Comparison of ENCODE assay signal across 18 mouse cellular contexts in the genomic region with DNA sequence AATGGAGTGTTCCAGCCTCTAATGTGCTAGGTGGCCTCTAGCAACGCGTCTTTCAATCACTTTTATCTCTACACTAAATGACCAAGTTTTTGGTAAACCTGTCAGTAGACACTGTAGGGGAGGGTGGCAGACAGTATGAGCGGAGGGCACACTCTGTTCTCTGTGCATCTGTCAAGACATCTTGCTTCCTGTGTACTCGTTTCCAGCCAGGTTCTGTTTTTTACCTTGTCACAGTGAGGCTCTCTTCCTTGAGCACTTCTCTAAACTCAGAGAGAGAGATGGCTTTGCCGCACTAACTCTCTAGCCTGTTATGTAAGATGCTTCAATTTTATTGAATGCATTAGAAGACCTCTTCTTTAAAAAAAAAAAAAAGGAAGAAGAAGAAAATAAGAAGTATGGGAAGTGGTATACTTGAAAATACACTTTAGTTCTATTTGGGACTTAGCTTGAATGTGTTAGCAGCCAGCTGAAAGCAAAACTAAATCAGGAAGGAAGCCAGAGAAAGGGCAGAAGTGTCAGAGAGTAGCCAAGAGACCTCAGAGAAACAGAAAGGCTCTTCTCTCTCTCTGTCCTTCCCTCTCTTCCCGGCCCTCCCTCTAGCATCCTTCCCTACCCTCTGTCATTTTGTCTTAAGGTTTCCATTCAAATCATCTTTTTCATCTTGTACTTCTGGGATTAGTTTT.
A peak's percentile ranks its signal among the peaks of the same experiment; 100 is the strongest.
DNase-seq lines count a peak whose midpoint lies in the region; ATAC-seq and TF ChIP-seq lines count a peak whose summit lies in the region.
"Had no signal": no experiment of that assay in that cellular context is flagged by ENCODE, and none has a peak within 500 bp of the region (broad histone marks: within the 10 kb centered on the region; RNA-seq: fewer than 3 reads in every experiment).

No protein-coding gene starts in this region.

- H3K79me2 ChIP-seq in liver, adult 2 months (ENCODE audit: control insufficient read depth, insufficient read depth, low read length): no peaks in the 10 kb centered on the region

- H3K9ac ChIP-seq in liver, adult 2 months (ENCODE audit: low read depth, low read length): no peak overlapping the region
- no peak overlapping the region for H3K9ac ChIP-seq in liver, embryonic 12.5 days
- H3K9ac ChIP-seq: embryonic facial prominence, embryonic 15.5 days; heart, embryonic 15.5 days; midbrain, embryonic 15.5 days; neural tube, embryonic 15.5 days had no signal

- WGBS in liver, adult 2 months: 78% methylated on average over 6 of the region's 6 CpGs
- 43% methylated on average over 6 of the region's 6 CpGs for WGBS in liver, embryonic 12.5 days (ENCODE audit: insufficient replicate concordance)

- no peak overlapping the region for H3K4me3 ChIP-seq in liver, adult 2 months (ENCODE audit: insufficient read depth, low read depth, low read length)
- no peak overlapping the region for H3K4me3 ChIP-seq in liver, embryonic 12.5 days
- H3K4me3 ChIP-seq: embryonic facial prominence, embryonic 15.5 days; heart, embryonic 15.5 days; midbrain, embryonic 15.5 days; neural tube, embryonic 15.5 days had no signal

- H3K9me3 ChIP-seq in liver, embryonic 12.5 days (replicated peaks): no peaks in the 10 kb centered on the region
- H3K9me3 ChIP-seq: embryonic facial prominence, embryonic 15.5 days; heart, embryonic 15.5 days; midbrain, embryonic 15.5 days; neural tube, embryonic 15.5 days had no signal

- H3K36me3 ChIP-seq in liver, adult 2 months (ENCODE audit: control insufficient read depth, insufficient read depth, low read length): no peaks in the 10 kb centered on the region
- no peaks in the 10 kb centered on the region for H3K36me3 ChIP-seq in liver, embryonic 12.5 days
- H3K36me3 ChIP-seq: embryonic facial prominence, embryonic 15.5 days; heart, embryonic 15.5 days; midbrain, embryonic 15.5 days; neural tube, embryonic 15.5 days had no signal

- TF ChIP-seq CTCF in liver, adult 2 months (IDR thresholded peaks at IDR 0.05; ENCODE audit: low read depth, low read length): no peak

- H3K4me2 ChIP-seq in liver, embryonic 12.5 days: no peak overlapping the region
- H3K4me2 ChIP-seq: embryonic facial prominence, embryonic 15.5 days; heart, embryonic 15.5 days; midbrain, embryonic 15.5 days; neural tube, embryonic 15.5 days had no signal

- ATAC-seq in liver, embryonic 12.5 days: no peak
- ATAC-seq: midbrain, embryonic 15.5 days had no signal

- no peak for TF ChIP-seq POLR2A in liver, adult 2 months (IDR thresholded peaks at IDR 0.05; ENCODE audit: extremely low read depth, insufficient read depth, low read length)

- DNase-seq in liver, adult 2 months (ENCODE audit: extremely low read depth, low read depth, low spot score): peak; percentile 12
- peak; percentile 59 to 69 for DNase-seq in cerebellum, adult 18-20 months
- DNase-seq in cerebellum, postnatal 36 days: peak; percentile 18 to 51
- DNase-seq in right cerebral cortex, adult 2 months (ENCODE audit: low spot score in 2 of 2): no peak
- DNase-seq in testis, postnatal 10 days (ENCODE audit: low spot score): no peak
- DNase-seq in thymus, postnatal 10 days (ENCODE audit: low spot score in 2 of 2): no peak
- DNase-seq: gastrocnemius, postnatal 14 days; kidney, adult 18-20 months; kidney, postnatal 10 days; left cerebral cortex, postnatal 4 days; liver; lung, adult 18-20 months; lung, postnatal 14 days had no signal

- H3K4me1 ChIP-seq in liver, adult 2 months (ENCODE audit: control insufficient read depth, insufficient read depth, low read length): no peaks in the 10 kb centered on the region
- H3K4me1 ChIP-seq in liver, embryonic 12.5 days: no peaks in the 10 kb centered on the region
- H3K4me1 ChIP-seq: embryonic facial prominence, embryonic 15.5 days; neural tube, embryonic 15.5 days had no signal

- H3K27me3 ChIP-seq in liver, adult 2 months (ENCODE audit: control insufficient read depth, insufficient read depth, low read length): no peaks in the 10 kb centered on the region
- no peaks in the 10 kb centered on the region for H3K27me3 ChIP-seq in liver, embryonic 12.5 days (replicated peaks)
- H3K27me3 ChIP-seq: embryonic facial prominence, embryonic 15.5 days; heart, embryonic 15.5 days; midbrain, embryonic 15.5 days; neural tube, embryonic 15.5 days had no signal

- H3K27ac ChIP-seq in liver, adult 2 months (replicated peaks; ENCODE audit: insufficient read depth, low read depth, low read length): no peak overlapping the region
- H3K27ac ChIP-seq in liver, embryonic 12.5 days: no peak overlapping the region
- H3K27ac ChIP-seq: embryonic facial prominence, embryonic 15.5 days; heart, embryonic 15.5 days; midbrain, embryonic 15.5 days; neural tube, embryonic 15.5 days had no signal

Comparison
In these comparisons a context has a peak if more than half of its experiments do, and no peak if none do; other contexts are left out.
1. DNase-seq: peak in liver, adult 2 months (single experiment), cerebellum, adult 18-20 months (2 of 2) and cerebellum, postnatal 36 days (2 of 2); none in right cerebral cortex, adult 2 months (0 of 2), testis, postnatal 10 days (single experiment) and thymus, postnatal 10 days (0 of 2).